Mouse (Mus musculus) Patski (cell line): ENCODE data around the gene Ccnk. TPM values are rescaled to one million over a fixed set of nuclear protein-coding genes. Genes with fewer than 3 reads are reported as not detected.
A peak's percentile ranks its signal among the peaks of the same experiment; 100 is the strongest.

Source experiments
- ATAC-seq: fragments of 100-300 bp; one replicate; pipeline ENCODE4 v1.8.0; 2021
- CTCF ChIA-PET: fragments of 350-600 bp; sonication (Branson Sonifier 250); formaldehyde crosslinking; loops from one replicate; lab custom pipeline; 2022; ENCODE audit warnings: inconsistent platforms; lab: Charles Lee
- POLR2A ChIA-PET: fragments of 350-600 bp; sonication (Branson Sonifier 250); formaldehyde crosslinking; loops from one replicate; lab custom pipeline; 2022; ENCODE audit warnings: antibody characterized with exemption, inconsistent platforms; lab: Charles Lee
- DNase-seq: peaks from one replicate; pipeline ENCODE4 v3.0.0-alpha.2; 2011; ENCODE audit warnings: low read depth, low spot score
- H3K27me3 ChIP-seq: fragments of 371-371 bp; one replicate; pipeline ENCODE4 v1.5.1; 2021
- CTCF ChIP-seq: fragments of 100-300 bp; IDR thresholded peaks from one replicate; pipeline ENCODE4 v1.5.1; 2021
- in situ Hi-C: fragments of 300-500 bp; cut with MboI; formaldehyde crosslinking; loops from 3 replicates; pipeline ENCODE4 v1.11.1; 2018; ENCODE audit warnings: low pct_unique_long_range_greater_than_20kb, mixed read lengths
- polyA plus RNA-seq: library from polyadenylated mRNA; unstranded; gene quantifications from one replicate; pipeline ENCODE4 v1.2.3, GENCODE M21; 2021

Gene Ccnk
- polyA plus RNA-seq, 1 experiment from 2014 or later = 26.0 TPM

DNA sequence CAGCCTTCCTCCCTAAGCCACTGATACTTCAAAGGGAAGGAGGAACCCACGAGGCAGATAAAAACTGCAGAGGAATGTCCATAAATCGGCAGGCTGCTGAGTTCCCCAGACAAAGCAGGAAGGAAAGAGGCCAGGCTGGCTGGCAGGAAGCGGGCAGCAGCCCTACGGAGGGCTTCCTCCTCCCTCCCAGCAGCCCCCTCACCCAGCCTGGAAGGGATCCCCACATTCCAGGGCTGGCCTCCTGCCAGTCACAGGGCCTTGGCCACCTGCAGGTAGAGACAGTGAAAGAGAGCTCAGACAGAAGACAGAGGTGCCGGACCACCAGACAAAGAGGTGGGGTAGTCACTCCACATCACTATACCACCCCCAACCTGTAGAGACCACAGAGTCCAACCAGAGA is 32.7 kb downstream of the Ccnk start:
- ChIA-PET POLR2A (no interaction called here), CTCF (no interaction called here)
- ATAC-seq (no peak), DNase-seq (no peak)
- in situ Hi-C loops = no loop called here
- TF ChIP-seq CTCF = no peak
- no peaks in the 10 kb centered on the region for H3K27me3 ChIP-seq

DNA sequence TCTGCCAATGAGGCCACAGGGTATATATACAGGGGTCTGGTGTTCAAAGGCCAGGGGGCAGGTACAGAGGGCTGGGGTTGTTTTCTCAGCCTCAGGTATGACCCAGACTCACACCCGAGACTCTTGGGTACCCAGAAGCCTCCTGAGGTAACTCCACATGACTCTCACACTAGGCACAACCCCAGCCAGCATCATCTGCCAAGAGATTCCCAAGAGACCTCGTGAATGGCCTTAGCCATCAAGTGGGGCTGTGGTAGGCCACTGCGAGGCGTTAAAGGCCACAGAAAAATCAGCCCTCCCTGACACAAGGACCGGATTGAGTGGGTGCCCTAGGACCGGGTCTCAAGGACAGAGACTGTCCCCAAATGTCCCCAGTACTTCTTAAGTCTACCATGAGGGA is 33.1 kb downstream of the Ccnk start:
- no peak for TF ChIP-seq CTCF
- DNase-seq = no peak
- no peaks in the 10 kb centered on the region for H3K27me3 ChIP-seq
- ChIA-PET POLR2A (no interaction called here), CTCF (no interaction called here)
- ATAC-seq = no peak
- in situ Hi-C loops = no loop called here

- no peak for TF ChIP-seq CTCF
- in situ Hi-C loops = no loop called here
- DNase-seq (no peak), ATAC-seq (peak; percentile 32)
- ChIA-PET CTCF (no interaction called here), POLR2A (interaction anchor here (0.6 to 0.7 kb wide), 3 partner anchors 11 to 77 kb away, joined by 3 to 9 read pairs (median 3); no protein-coding TSS in a partner anchor)
- no peaks in the 10 kb centered on the region for H3K27me3 ChIP-seq
Observed at GRCm38 (mm10) chr12:108213090-108214041, 34.0 kb downstream of the Ccnk start.

- in situ Hi-C loops = no loop called here
- CTCF ChIA-PET = no interaction called here
- no peak for DNase-seq
- POLR2A ChIA-PET = no interaction called here
- ATAC-seq = no peak
- H3K27me3 ChIP-seq = no peaks in the 10 kb centered on the region
- TF ChIP-seq CTCF = no peak
Observed at GRCm38 (mm10) chr12:108215090-108215489, 35.7 kb downstream of the Ccnk start.

- no peaks in the 10 kb centered on the region for H3K27me3 ChIP-seq
- DNase-seq (no peak), ATAC-seq (no peak)
- POLR2A ChIA-PET = interaction anchor here (1.1 kb wide), 1 partner anchor 58 kb away, joined by 3 read pairs; no protein-coding TSS in a partner anchor
- CTCF ChIA-PET = interaction anchor here (1.1 to 1.7 kb wide), 6 partner anchors 10 to 78 kb away, joined by 3 to 5 read pairs (median 4); partner anchors contain the start of gene Ccdc85c
- TF ChIP-seq CTCF = no peak
- in situ Hi-C loops = no loop called here
Observed at GRCm38 (mm10) chr12:108216611-108217370, 37.4 kb downstream of the Ccnk start.

- H3K27me3 ChIP-seq = no peaks in the 10 kb centered on the region
- ChIA-PET CTCF (interaction anchor here (0.6 to 1.7 kb wide), 7 partner anchors 10 to 77 kb away, joined by 3 to 5 read pairs (median 4); partner anchors contain the start of gene Ccdc85c), POLR2A (interaction anchor here (1.1 kb wide), 1 partner anchor 57 kb away, joined by 3 read pairs; no protein-coding TSS in a partner anchor)
- ATAC-seq (peak; percentile 45), DNase-seq (no peak)
- TF ChIP-seq CTCF = no peak
- in situ Hi-C loops = no loop called here
Observed at GRCm38 (mm10) chr12:108217572-108217971, 38.2 kb downstream of the Ccnk start.

- no peak for ATAC-seq
- no peak for DNase-seq
- CTCF ChIA-PET = interaction anchor here (1.4 kb wide), 1 partner anchor 74 kb away, joined by 3 read pairs; no protein-coding TSS in a partner anchor
- POLR2A ChIA-PET = no interaction called here
- in situ Hi-C loops = no loop called here
- H3K27me3 ChIP-seq = no peaks in the 10 kb centered on the region
- no peak for TF ChIP-seq CTCF
Observed at GRCm38 (mm10) chr12:108219163-108219562, 39.8 kb downstream of the Ccnk start.

GRCm38 (mm10) chr12:108219825-108220616 is 40.6 kb downstream of the Ccnk start:
- in situ Hi-C loops = no loop called here
- CTCF ChIA-PET = interaction anchor here (1.4 kb wide), 1 partner anchor 73 kb away, joined by 3 read pairs; no protein-coding TSS in a partner anchor
- no peak for ATAC-seq
- no peak for TF ChIP-seq CTCF
- POLR2A ChIA-PET = no interaction called here
- H3K27me3 ChIP-seq = no peaks in the 10 kb centered on the region
- no peak for DNase-seq

GRCm38 (mm10) chr12:108220621-108221020 is 41.2 kb downstream of the Ccnk start:
- CTCF ChIA-PET = no interaction called here
- DNase-seq (no peak), ATAC-seq (no peak)
- in situ Hi-C loops = no loop called here
- POLR2A ChIA-PET = no interaction called here
- no peak for TF ChIP-seq CTCF
- no peaks in the 10 kb centered on the region for H3K27me3 ChIP-seq

DNA sequence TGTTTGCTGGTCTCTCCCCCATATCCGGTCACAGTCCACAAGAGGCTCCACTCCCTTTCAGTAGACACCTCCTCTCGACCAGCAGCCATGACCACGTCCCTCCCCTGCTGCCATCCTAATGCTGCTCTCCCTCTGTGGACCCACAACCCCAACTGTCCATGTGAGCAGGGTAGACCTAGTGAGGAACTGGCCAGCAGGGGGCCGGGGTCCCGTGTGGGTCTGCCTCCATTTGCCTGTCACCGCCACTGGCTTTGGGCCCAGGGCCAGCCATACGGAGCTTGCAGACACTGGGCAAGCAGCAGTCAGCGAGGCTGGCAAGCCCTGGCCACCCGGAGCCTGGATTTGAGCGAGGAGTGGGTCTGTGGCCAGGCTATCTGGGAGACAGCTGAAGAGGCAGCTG is 41.8 kb downstream of the Ccnk start:
- ATAC-seq = no peak
- H3K27me3 ChIP-seq = no peaks in the 10 kb centered on the region
- no peak for DNase-seq
- CTCF ChIA-PET = no interaction called here
- no peak for TF ChIP-seq CTCF
- POLR2A ChIA-PET = no interaction called here
- in situ Hi-C loops = no loop called here
